Mouse (Mus musculus) large intestine, adult 2 months (tissue): ENCODE results near the gene Vmn1r56. TPM values are rescaled to one million over a fixed set of nuclear protein-coding genes. Genes with fewer than 3 reads are reported as not detected.
"Not testable (repeated sequence)": the region's sequence is repeated elsewhere in the genome, so short reads cannot be mapped to it uniquely, and the experiment has no call there.

Experiments
- DNase-seq: peaks from one replicate; pipeline ENCODE4 v3.0.0-alpha.2; 2012; ENCODE audit warnings: low read depth, low spot score
- WGBS: fragments of 180-500 bp; shearing (Covaris S2); methylation state at CpG from one replicate; pipeline ENCODE4 v1.1.7; 2018; 5-methylcytosine and 5-hydroxymethylcytosine counted together
- polyA plus RNA-seq: library from polyadenylated mRNA; depleted of rRNA; stranded (reverse); fragments of >200 nt; gene quantifications from 2 replicates; pipeline ENCODE4 v1.2.3, GENCODE M21; 2012; rRNA removed

Vmn1r56 gene
- polyA plus RNA-seq, result not detected in 2 replicates

GRCm38 (mm10) chr7:5196647-5197046 is at the start of gene Vmn1r56:
Gene Vmn1r56, minus strand, starts transcription at chr7:5196747.
- DNase-seq, result not testable (repeated sequence)

- not testable (repeated sequence) for DNase-seq
- WGBS, result 74% methylated on average over 1 of the region's 1 CpGs
Measured at GRCm38 (mm10) chr7:5218193-5218592, 21.6 kb upstream of the Vmn1r56 start, which contains the start of gene Vmn1r57. Gene Vmn1r57, plus strand, starts transcription at chr7:5218493.

GRCm38 (mm10) chr7:5149570-5149969 is 47.0 kb downstream of the Vmn1r56 start, which contains the start of gene Vmn1r55:
Gene Vmn1r55, minus strand, starts transcription at chr7:5149670.
- DNase-seq, result not testable (repeated sequence)

Other genes with a start within 250 kb of the Vmn1r56 start
- gene Sbk2, start 232.3 kb downstream of the Vmn1r56 start, polyA plus RNA-seq, result 0.06 and 0.18 TPM in 2 replicates
- not detected in 2 replicates for gene Sbk3, start 225.6 kb downstream of the Vmn1r56 start, polyA plus RNA-seq
- 30.6 and 33.2 TPM in 2 replicates for gene Zfp579, start 200.6 kb downstream of the Vmn1r56 start, polyA plus RNA-seq
- gene Zfp524, start 182.3 kb downstream of the Vmn1r56 start, polyA plus RNA-seq, result 39.4 and 44.3 TPM in 2 replicates
- gene Fiz1, start 182.1 kb downstream of the Vmn1r56 start, polyA plus RNA-seq, result 22.2 and 29.6 TPM in 2 replicates
- 0.37 TPM in 1 of 2 replicates, not detected in the other for gene Gm44973, start 181.3 kb downstream of the Vmn1r56 start, polyA plus RNA-seq
- gene Zfp865, start 176.4 kb downstream of the Vmn1r56 start, polyA plus RNA-seq, result 14.2 and 20.5 TPM in 2 replicates
- gene Ccdc106, start 176.2 kb downstream of the Vmn1r56 start, polyA plus RNA-seq, result 1.4 and 1.8 TPM in 2 replicates
- gene 4632433K11Rik, start 162.6 kb downstream of the Vmn1r56 start, polyA plus RNA-seq, result not detected in 2 replicates
- 6.8 and 7.0 TPM in 2 replicates for gene Zfp784, start 158.3 kb downstream of the Vmn1r56 start, polyA plus RNA-seq
- 5.2 and 6.3 TPM in 2 replicates for gene Zfp580, start 145.2 kb downstream of the Vmn1r56 start, polyA plus RNA-seq
- gene U2af2, start 134.6 kb downstream of the Vmn1r56 start, polyA plus RNA-seq, result 150 and 173 TPM in 2 replicates
- gene Epn1, start 116.5 kb downstream of the Vmn1r56 start, polyA plus RNA-seq, result 238 and 291 TPM in 2 replicates
- gene Rfpl4, start 79.8 kb downstream of the Vmn1r56 start, polyA plus RNA-seq, result not detected in 2 replicates
- gene Rasl2-9, start 70.8 kb downstream of the Vmn1r56 start, polyA plus RNA-seq, result 0.42 and 0.48 TPM in 2 replicates
- not detected in 2 replicates for gene Vmn1r55, start 47.1 kb downstream of the Vmn1r56 start, polyA plus RNA-seq
- gene Vmn1r57, start 21.7 kb upstream of the Vmn1r56 start, polyA plus RNA-seq, result not detected in 2 replicates
- not detected in 2 replicates for gene Gm5065, start 153.8 kb upstream of the Vmn1r56 start, polyA plus RNA-seq
- not detected in 2 replicates for gene Nlrp2, start 154.3 kb upstream of the Vmn1r56 start, polyA plus RNA-seq
- gene Vmn1r58, start 216.6 kb upstream of the Vmn1r56 start, polyA plus RNA-seq, result not detected in 2 replicates